Mouse (Mus musculus) thymus, adult 2 months (tissue): ENCODE measurements at regions not wholly inside any gene's neighbourhood (a gene's known extent, or its start where the extent isn't known, plus 50 kb on each side); places are given as distances from the start of the nearest gene placed in this dataset.

Experiments used
- DNase-seq: peaks from one replicate; pipeline ENCODE4 v3.0.0; 2021
- H3K27ac ChIP-seq: fragments of 200-500 bp; 2 replicates; pipeline ENCODE4 v1.5.1; 2012; ENCODE audit warnings: low read length, control low read depth; ENCODE audit not compliant: control insufficient read depth, insufficient read depth
- H3K27me3 ChIP-seq: fragments of 200-500 bp; 2 replicates; pipeline ENCODE4 v1.6.1; 2012; ENCODE audit warnings: mild to moderate bottlenecking, low read length, moderate library complexity, mixed read lengths; ENCODE audit not compliant: control insufficient read depth, insufficient read depth
- H3K36me3 ChIP-seq: fragments of 200-500 bp; 2 replicates; pipeline ENCODE4 v1.6.1; 2012; ENCODE audit warnings: mild to moderate bottlenecking, low read length, moderate library complexity; ENCODE audit not compliant: control insufficient read depth, insufficient read depth
- H3K4me1 ChIP-seq: fragments of 200-500 bp; replicated peaks from 2 replicates; pipeline ENCODE4 v1.6.1; 2012; ENCODE audit warnings: low read length; ENCODE audit not compliant: control insufficient read depth, insufficient read depth
- H3K4me3 ChIP-seq: fragments of 200-500 bp; 2 replicates; pipeline ENCODE4 v1.5.1; 2012; ENCODE audit warnings: mild to moderate bottlenecking, low read length, control low read depth, moderate library complexity; ENCODE audit not compliant: control insufficient read depth, insufficient read depth
- CTCF ChIP-seq: fragments of 200-500 bp; IDR thresholded peaks from 2 replicates; pipeline ENCODE4 v1.5.1; 2012; ENCODE audit warnings: mild to moderate bottlenecking, control low read depth, low read length, moderate library complexity, borderline replicate concordance; ENCODE audit not compliant: control insufficient read depth, poor library complexity, insufficient read depth; ENCODE audit errors: extremely low read depth
- POLR2A ChIP-seq: fragments of 200-500 bp; IDR thresholded peaks from 2 replicates; pipeline ENCODE4 v1.6.1; 2012; ENCODE audit warnings: mild to moderate bottlenecking, low read length, control low read depth, moderate library complexity; ENCODE audit not compliant: control insufficient read depth, poor library complexity, insufficient read depth; ENCODE audit errors: extremely low read depth
- WGBS: fragments of 180-500 bp; shearing (Covaris S2); methylation state at CpG from one replicate; pipeline ENCODE4 v1.1.7; 2018; 5-methylcytosine and 5-hydroxymethylcytosine counted together

DNA sequence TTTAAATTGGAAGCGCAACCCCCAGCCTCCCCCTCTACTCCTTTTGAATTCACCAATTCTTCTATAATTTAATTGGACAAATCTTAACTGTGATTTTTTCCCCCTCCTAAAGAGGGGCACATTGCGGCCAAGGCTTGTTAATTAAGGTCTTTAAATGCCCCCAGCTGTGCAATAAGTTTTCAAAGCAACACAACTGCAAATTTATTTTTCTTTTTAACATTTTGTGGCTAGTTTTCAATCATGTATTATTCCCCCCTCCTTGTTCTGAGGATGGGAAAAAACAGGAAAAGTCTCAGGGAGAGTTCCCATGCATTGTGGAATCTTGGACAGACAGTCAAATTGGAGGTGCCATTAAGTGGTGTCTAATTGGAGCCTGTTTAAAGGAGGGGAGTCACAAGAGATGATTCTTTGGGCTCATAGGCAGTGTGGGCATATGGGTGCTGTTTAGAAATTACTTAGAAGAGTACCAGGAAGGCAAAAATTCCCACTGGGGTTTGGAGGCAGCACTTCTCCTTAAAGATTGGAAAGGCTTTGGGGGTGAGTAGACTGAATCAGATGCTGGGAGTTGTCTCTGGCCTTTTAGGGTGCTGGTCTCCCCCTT lies 281.9 kb upstream of the Sall1 start:
- Histone ChIP-seq H3K27me3 (no peaks in the 10 kb centered on the region), H3K4me1 (no peaks in the 10 kb centered on the region), H3K27ac (no peak overlapping the region), H3K36me3 (no peaks in the 10 kb centered on the region), H3K4me3 (no peak overlapping the region)
- 95% methylated on average over 2 of the region's 2 CpGs for WGBS
- TF ChIP-seq POLR2A (no peak), CTCF (no peak)
- DNase-seq, result no peak

GRCm38 (mm10) chr8:89325248-89325645 lies 281.3 kb upstream of the Sall1 start:
- no peaks in the 10 kb centered on the region for H3K36me3 ChIP-seq
- no peak overlapping the region for H3K27ac ChIP-seq
- DNase-seq, result no peak
- H3K4me1 ChIP-seq, result no peaks in the 10 kb centered on the region
- no peak overlapping the region for H3K4me3 ChIP-seq
- no peak for TF ChIP-seq POLR2A
- TF ChIP-seq CTCF, result no peak
- H3K27me3 ChIP-seq, result no peaks in the 10 kb centered on the region
- WGBS, result 33% methylated on average over 5 of the region's 5 CpGs

GRCm38 (mm10) chr8:89324462-89325247 lies 280.7 kb upstream of the Sall1 start:
- TF ChIP-seq POLR2A (no peak), CTCF (no peak)
- 87% methylated on average over 12 of the region's 12 CpGs for WGBS

DNA sequence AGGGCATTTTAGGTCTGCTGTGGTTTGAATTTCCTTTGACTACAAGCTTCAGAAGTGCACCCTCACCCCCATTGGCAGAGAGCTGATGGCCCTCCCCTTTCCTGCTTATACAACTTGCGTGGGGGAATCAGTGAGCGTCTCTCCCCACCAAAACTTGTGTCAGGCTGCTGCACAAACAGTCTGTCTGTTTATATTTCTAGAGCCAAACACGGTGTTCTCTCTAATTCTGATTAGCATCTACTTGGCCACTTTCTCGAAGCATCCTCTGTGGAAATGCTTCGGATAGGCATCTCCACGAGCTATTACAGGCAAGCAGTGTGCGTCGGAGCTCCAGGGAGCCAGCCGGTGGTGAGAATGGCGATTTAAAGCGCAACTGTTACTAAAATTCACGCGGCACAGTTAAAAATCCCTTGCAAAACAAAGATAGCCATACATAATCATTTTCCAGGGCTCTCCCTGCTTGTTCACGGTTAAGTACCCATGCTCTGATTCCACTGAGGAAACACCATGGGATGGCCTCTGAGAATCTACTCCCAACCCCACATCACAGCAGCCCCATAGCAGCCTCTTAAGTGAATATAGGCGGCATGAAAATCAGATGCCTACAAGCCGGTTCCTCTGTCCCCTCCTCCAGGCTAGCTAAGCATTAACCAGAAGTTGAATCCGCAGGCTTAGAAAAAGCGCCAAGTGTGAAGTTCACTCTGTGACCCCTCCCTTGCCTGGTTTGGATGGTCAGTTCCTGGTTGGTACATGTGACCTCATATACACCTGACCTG lies 273.7 kb upstream of the Sall1 start:
- TF ChIP-seq POLR2A, result no peak
- H3K4me1 ChIP-seq, result no peaks in the 10 kb centered on the region
- no peak overlapping the region for H3K4me3 ChIP-seq
- H3K36me3 ChIP-seq, result no peaks in the 10 kb centered on the region
- WGBS, result 46% methylated on average over 18 of the region's 18 CpGs
- H3K27ac ChIP-seq, result no peak overlapping the region
- no peak for DNase-seq
- H3K27me3 ChIP-seq, result no peaks in the 10 kb centered on the region

More at GRCm38 (mm10) chr8:89324462-89325247, 280.7 kb upstream of the Sall1 start:
- no peaks in the 10 kb centered on the region for H3K36me3 ChIP-seq
- H3K27me3 ChIP-seq, result no peaks in the 10 kb centered on the region
- no peak for DNase-seq
- no peak overlapping the region for H3K4me3 ChIP-seq
- no peaks in the 10 kb centered on the region for H3K4me1 ChIP-seq
- H3K27ac ChIP-seq, result no peak overlapping the region

DNA sequence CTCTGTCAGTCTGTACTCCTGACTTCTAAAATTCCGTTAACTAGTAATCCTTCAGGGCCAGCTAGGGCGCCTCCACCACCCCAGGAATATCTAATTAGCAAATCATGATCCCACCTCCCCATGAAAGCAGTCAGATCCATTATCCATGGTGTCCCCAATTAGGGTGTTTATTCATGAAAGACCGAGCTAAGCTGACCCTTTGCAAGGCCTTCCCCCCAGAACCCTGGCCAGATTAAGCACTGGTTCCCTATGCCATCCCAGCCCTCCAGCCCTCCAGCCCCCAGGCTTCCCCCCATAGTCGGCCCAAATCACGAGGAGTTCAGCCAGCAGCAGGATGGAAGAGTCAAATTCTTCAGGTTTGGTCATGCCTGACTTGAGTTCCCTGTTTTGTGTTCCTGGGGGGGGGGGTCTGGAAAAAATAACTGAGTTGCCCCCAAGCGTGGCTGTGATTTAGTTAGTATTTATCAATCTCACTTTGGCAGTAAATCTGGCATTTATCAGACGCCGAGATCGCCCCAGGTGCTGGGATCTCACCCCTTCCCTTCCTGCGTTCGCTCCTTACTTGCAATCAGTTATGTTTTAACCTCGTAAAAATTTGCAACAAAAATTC lies 272.7 kb upstream of the Sall1 start:
- no peak for TF ChIP-seq CTCF
- no peak for TF ChIP-seq POLR2A
- DNase-seq, result no peak
- Histone ChIP-seq H3K4me3 (no peak overlapping the region), H3K4me1 (no peaks in the 10 kb centered on the region), H3K27ac (no peak overlapping the region), H3K27me3 (no peaks in the 10 kb centered on the region), H3K36me3 (no peaks in the 10 kb centered on the region)
- 83% methylated on average over 12 of the region's 12 CpGs for WGBS

DNA sequence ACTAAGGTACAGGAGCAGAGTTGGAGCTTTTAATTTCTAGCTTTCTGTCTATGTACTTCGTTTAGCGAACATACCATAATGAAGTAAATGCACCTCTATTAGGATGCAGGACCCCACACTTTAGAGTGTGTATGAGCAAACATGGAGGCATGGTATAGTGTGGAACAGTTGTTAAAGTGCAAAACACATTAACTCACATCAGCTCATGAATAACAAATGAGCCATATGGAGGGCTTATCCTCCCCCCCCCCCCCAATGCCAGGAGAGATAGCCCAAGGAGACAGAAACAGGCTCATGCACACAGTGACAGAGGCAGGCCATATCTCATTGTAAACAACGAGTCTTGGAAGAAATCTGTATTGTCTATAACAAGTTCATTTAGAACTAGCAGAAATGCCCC lies 270.9 kb upstream of the Sall1 start:
- H3K4me1 ChIP-seq, result no peaks in the 10 kb centered on the region
- H3K36me3 ChIP-seq, result no peaks in the 10 kb centered on the region
- TF ChIP-seq CTCF (no peak), POLR2A (no peak)
- 94% methylated on average over 3 of the region's 3 CpGs for WGBS
- DNase-seq, result no peak
- H3K27me3 ChIP-seq, result no peaks in the 10 kb centered on the region
- H3K27ac ChIP-seq, result no peak overlapping the region
- no peak overlapping the region for H3K4me3 ChIP-seq
